Mouse (Mus musculus): ENCODE measurements at regions not wholly inside any gene's neighbourhood (a gene's known extent, or its start where the extent isn't known, plus 50 kb on each side); places are given as distances from the start of the nearest gene placed in this dataset.
"Not testable (repeated sequence)": the region's sequence is repeated elsewhere in the genome, so short reads cannot be mapped to it uniquely, and the experiment has no call there.

DNA sequence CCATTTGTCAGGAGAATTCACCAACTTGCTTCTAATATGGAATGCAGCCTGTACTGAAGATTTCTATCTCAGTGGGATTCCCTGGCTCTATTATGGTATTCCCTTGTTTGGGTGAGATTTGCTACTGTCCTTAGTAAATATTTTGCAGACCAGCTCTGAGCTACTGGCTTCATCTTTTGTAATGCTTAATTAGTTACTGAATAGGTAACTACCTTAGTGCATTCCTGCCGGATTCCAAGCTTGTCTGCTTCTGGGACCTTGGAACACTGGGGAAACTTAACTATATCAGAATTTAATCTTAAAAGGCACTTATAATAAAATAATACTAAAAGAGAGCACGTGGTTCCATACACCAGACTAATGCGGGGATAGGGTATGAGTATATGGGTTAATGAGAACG lies 257.4 kb downstream of the Antxr2 start:
- ATAC-seq (ENCODE audit: low FRiP score); H3K4me2 ChIP-seq; H3K36me3 ChIP-seq; H3K9me3 ChIP-seq (replicated peaks); H3K27me3 ChIP-seq (replicated peaks); H3K9ac ChIP-seq (replicated peaks); H3K4me1 ChIP-seq; H3K4me3 ChIP-seq (replicated peaks); H3K27ac ChIP-seq (replicated peaks): not testable (repeated sequence)
- WGBS: 73% methylated on average over 4 of the region's 4 CpGs

DNA sequence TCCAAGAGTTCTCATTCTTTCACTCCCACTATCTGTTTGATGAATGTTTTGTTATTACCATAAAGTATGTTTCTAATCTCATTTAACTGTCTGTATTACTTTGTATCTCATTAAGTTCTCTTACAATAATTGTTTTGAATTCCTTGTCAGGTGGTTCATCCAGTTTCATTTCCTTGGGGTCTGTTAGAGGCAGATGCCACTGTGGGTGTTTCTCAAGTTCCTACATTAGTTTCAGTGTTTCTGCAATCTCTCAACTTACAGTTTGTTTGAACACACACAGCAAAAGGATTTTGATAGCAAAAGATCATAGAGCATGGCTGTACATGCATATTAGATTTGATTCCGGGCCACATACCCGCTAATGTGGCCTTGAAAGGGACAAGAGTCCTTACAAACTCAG lies 280.5 kb upstream of the Gk2 start:
- WGBS: 93% methylated on average over 2 of the region's 2 CpGs
- no peaks in the 10 kb centered on the region for H3K27me3 ChIP-seq (replicated peaks)
- no peak overlapping the region for H3K9ac ChIP-seq (replicated peaks)
- H3K9me3 ChIP-seq (replicated peaks): no peaks in the 10 kb centered on the region
- no peak overlapping the region for H3K4me3 ChIP-seq (replicated peaks)
- no peak for ATAC-seq (ENCODE audit: low FRiP score)
- H3K4me2 ChIP-seq: no peak overlapping the region
- no peaks in the 10 kb centered on the region for H3K36me3 ChIP-seq
- no peak overlapping the region for H3K27ac ChIP-seq (replicated peaks)
- H3K4me1 ChIP-seq: no peaks in the 10 kb centered on the region

DNA sequence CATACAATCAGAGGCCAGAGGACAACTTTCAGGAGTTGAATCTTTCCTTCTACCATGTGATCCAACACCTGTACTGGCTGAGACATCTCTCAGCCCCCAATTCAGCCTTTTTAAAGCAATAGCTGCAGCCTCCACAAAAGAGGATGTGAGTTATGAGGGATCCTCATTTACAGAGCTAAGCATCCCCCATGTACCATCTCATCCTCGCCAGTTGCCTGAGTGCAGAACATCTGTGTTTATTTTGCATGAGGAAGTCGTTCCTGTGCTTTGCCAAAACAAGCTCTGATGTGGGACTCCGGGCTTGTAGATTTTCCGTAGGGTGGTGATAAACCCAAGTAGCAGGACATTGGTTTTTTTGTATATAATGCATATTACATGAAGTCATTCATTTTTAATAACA lies 274.1 kb upstream of the Gk2 start:
- no peaks in the 10 kb centered on the region for H3K9me3 ChIP-seq (replicated peaks)
- no peak overlapping the region for H3K9ac ChIP-seq (replicated peaks)
- ATAC-seq (ENCODE audit: low FRiP score): no peak
- no peak overlapping the region for H3K27ac ChIP-seq (replicated peaks)
- H3K27me3 ChIP-seq (replicated peaks): no peaks in the 10 kb centered on the region
- H3K4me1 ChIP-seq: no peaks in the 10 kb centered on the region
- no peak overlapping the region for H3K4me2 ChIP-seq
- no peak overlapping the region for H3K4me3 ChIP-seq (replicated peaks)
- H3K36me3 ChIP-seq: no peaks in the 10 kb centered on the region
- 67% methylated on average over 4 of the region's 4 CpGs for WGBS

DNA sequence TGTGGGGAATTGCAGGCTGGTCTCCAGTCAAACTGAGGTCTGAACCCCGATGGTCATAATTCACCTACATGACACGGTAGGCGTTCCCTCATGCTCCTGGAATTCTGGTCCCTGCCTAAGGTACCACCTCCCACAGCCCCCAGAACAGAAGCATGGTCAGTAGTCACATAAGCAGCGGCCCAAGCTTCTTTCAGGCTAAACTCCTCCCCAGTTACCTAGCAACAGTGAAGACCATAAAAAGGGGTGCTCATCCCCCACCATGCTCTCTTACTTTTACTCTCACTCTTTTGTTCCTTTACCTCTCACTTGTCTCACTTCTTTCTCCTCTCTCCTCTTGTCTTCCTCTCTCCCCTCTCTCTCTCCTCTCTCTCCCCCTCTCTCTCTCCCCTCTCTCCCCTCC lies 262.5 kb upstream of the Gk2 start:
- WGBS: 12% methylated on average over 4 of the region's 4 CpGs
- H3K9ac ChIP-seq (replicated peaks); H3K27me3 ChIP-seq (replicated peaks); H3K9me3 ChIP-seq (replicated peaks); H3K36me3 ChIP-seq; ATAC-seq (ENCODE audit: low FRiP score); H3K4me3 ChIP-seq (replicated peaks); H3K4me2 ChIP-seq; H3K4me1 ChIP-seq; H3K27ac ChIP-seq (replicated peaks): not testable (repeated sequence)

DNA sequence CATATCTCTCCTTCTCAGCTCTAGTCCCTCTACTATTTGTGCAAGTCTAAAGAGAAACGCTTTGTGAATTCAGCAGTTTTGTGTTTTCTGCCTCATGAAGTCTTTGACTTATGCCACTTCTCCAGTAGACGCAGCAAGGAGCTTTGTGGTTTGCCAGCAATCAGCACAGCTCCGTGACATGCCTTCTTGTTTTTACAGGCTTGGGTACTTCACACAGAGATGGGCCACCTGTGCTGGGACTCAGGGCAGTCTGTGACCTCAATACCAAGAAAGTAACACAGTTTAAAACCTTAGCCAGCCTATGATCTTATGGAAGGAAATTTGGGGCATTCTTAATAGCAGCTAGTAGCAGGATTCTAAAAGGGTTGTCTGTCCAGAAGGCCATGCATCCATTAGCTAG lies 248.4 kb upstream of the Gk2 start:
- no peak overlapping the region for H3K27ac ChIP-seq (replicated peaks)
- H3K4me2 ChIP-seq: no peak overlapping the region
- no peaks in the 10 kb centered on the region for H3K9me3 ChIP-seq (replicated peaks)
- no peaks in the 10 kb centered on the region for H3K27me3 ChIP-seq (replicated peaks)
- H3K4me3 ChIP-seq (replicated peaks): no peak overlapping the region
- no peak overlapping the region for H3K9ac ChIP-seq (replicated peaks)
- WGBS: 85% methylated on average over 3 of the region's 3 CpGs
- no peak for ATAC-seq (ENCODE audit: low FRiP score)
- no peaks in the 10 kb centered on the region for H3K36me3 ChIP-seq
- no peaks in the 10 kb centered on the region for H3K4me1 ChIP-seq

DNA sequence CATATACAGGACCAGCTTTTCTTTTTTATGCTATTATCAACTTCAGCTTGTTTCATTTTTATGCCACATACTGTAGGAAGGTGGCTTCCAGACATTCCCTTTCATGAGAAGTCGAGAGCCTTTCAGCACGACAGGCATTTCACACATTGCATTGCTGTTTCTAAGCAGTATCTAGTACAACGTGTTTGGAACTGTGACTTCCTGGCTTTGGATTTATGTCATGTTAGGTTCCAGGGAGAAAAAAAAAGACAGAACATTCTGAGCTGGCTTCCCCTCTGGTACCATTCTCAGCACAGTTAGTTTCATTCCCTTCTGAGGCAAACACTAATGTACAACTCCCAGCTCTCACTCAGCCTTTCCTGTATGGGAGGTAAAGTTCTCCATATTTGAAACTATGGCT lies 243.7 kb upstream of the Gk2 start:
- Histone ChIP-seq H3K9me3 (replicated peaks) (no peaks in the 10 kb centered on the region), H3K9ac (replicated peaks) (no peak overlapping the region), H3K36me3 (no peaks in the 10 kb centered on the region), H3K27me3 (replicated peaks) (no peaks in the 10 kb centered on the region), H3K27ac (replicated peaks) (no peak overlapping the region), H3K4me1 (no peaks in the 10 kb centered on the region), H3K4me3 (replicated peaks) (no peak overlapping the region), H3K4me2 (no peak overlapping the region)
- ATAC-seq (ENCODE audit: low FRiP score): no peak
- WGBS: 80% methylated on average over 3 of the region's 3 CpGs

DNA sequence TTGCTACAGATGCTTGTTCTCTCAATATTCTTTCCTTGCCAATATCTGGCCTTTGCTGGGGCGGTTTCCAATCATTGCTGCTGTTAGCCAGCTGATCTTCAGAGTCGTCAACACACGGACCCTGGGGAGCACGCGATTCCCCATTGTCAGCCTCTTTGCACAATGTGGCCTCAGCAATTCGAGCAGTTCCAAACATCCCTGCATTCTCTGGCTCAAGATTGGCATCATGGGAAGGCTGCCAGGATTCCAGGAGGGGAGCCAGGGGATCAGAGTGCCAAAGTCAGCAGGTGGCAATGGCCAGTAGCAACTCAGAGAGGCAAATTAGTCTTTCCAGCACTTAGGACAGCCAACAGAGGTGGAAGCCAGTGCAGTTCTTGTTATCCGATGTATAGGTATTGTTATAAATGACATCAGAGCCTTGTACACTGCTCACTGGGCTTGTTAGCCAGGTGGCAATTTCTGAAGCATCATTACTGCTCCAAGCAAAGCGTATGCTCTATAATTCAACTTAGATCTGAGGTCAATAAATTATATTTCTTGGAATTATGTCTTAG lies 240.8 kb upstream of the Gk2 start:
- Histone ChIP-seq H3K4me2 (no peak overlapping the region), H3K9me3 (replicated peaks) (no peaks in the 10 kb centered on the region), H3K4me1 (no peaks in the 10 kb centered on the region), H3K27ac (replicated peaks) (no peak overlapping the region), H3K36me3 (no peaks in the 10 kb centered on the region), H3K9ac (replicated peaks) (no peak overlapping the region), H3K4me3 (replicated peaks) (no peak overlapping the region), H3K27me3 (replicated peaks) (no peaks in the 10 kb centered on the region)
- ATAC-seq (ENCODE audit: low FRiP score): no peak
- 48% methylated on average over 8 of the region's 8 CpGs for WGBS

DNA sequence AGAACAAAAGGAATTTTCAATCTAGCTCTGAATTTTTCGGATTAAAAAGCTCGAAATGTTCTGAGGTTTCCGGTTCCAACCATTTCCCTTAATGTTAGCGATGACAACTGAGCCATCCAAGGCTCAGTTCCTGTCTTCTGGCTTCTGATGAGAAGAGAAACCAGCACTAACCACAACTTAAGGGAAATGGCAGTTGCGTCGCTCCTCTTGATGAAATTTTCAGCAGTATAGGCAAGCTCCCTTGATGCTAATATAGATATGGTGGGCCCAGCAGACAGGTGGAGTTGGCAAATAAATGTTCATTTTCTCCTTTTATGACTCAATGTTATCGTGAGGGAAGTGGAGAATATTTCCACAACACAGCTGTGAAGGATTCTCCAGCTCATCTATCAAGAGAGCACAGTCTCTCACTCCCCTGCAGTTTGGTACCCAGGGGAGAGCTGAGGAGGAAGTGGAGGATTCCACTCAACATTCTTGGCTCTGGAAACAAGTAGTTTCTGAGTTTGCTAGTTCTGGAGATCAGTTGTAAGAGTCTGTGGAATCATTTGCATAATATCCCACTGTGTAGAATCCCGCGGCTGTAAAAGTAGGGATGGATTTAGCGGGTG lies 236.6 kb upstream of the Gk2 start:
- Histone ChIP-seq H3K9me3 (replicated peaks) (no peaks in the 10 kb centered on the region), H3K4me3 (replicated peaks) (no peak overlapping the region), H3K4me2 (no peak overlapping the region), H3K27me3 (replicated peaks) (no peaks in the 10 kb centered on the region), H3K9ac (replicated peaks) (no peak overlapping the region), H3K36me3 (no peaks in the 10 kb centered on the region), H3K4me1 (no peaks in the 10 kb centered on the region), H3K27ac (replicated peaks) (no peak overlapping the region)
- no peak for ATAC-seq (ENCODE audit: low FRiP score)
- WGBS: 84% methylated on average over 10 of the region's 10 CpGs

DNA sequence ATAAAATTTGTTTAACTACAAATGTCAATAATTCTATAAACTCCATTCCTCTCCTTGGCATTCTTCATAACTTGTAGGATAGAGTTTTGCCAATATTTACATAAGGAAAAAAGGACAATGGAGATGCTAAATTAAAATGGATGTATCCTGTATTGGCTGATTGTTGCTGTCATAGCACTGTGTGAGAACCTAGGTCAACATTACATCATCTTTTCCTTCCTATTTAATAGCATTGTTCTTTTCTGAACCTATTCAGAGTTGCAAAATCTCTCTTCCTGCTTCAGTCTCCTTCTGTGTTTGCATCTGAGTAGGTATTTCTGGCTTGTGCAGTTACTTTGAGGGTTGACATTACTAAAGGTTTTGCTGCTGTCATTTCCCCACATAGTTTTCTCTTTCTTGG lies 228.6 kb upstream of the Gk2 start:
- no peak overlapping the region for H3K9ac ChIP-seq (replicated peaks)
- ATAC-seq (ENCODE audit: low FRiP score): no peak
- H3K4me3 ChIP-seq (replicated peaks): no peak overlapping the region
- H3K36me3 ChIP-seq: no peaks in the 10 kb centered on the region
- no peaks in the 10 kb centered on the region for H3K4me1 ChIP-seq
- no peaks in the 10 kb centered on the region for H3K27me3 ChIP-seq (replicated peaks)
- no peak overlapping the region for H3K4me2 ChIP-seq
- H3K9me3 ChIP-seq (replicated peaks): no peaks in the 10 kb centered on the region
- no peak overlapping the region for H3K27ac ChIP-seq (replicated peaks)

DNA sequence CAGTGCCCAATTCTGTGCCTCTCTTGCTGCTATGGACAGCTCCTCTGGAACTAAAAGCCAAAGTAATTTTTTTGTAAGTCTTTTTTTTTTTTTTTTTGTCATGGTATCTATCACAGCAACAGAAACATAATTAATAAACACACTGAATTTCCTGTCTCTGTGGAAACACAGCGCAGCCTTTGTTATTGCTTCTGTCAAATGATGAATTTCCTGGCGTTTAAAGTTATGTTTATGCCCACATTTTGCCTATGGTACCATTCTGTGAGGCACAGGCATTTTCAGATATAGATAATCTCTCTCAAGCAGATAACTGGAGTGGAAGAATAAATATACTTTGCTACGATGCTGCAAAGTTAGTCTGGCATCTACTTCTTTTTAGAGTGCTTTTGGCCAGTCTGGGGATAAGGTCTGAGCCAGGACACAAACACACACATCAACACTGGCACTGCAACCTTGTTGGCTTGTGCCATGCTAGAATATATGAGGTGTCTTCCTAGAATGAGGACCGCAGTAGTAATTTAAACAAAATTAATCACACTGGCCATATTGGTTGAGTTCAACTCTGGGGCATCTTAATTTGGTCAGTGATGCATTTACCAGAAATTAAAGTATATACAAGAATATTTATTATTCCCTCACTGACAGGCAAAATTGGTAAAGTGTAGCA lies 227.9 kb upstream of the Gk2 start:
- H3K27ac ChIP-seq (replicated peaks): no peak overlapping the region
- no peaks in the 10 kb centered on the region for H3K36me3 ChIP-seq
- no peaks in the 10 kb centered on the region for H3K27me3 ChIP-seq (replicated peaks)
- ATAC-seq (ENCODE audit: low FRiP score): no peak
- no peaks in the 10 kb centered on the region for H3K4me1 ChIP-seq
- no peak overlapping the region for H3K9ac ChIP-seq (replicated peaks)
- H3K9me3 ChIP-seq (replicated peaks): 0 out of 2 replicates have a peak, but pooled peaks cover 1% of the 10 kb centered on the region
- H3K4me3 ChIP-seq (replicated peaks): no peak overlapping the region
- no peak overlapping the region for H3K4me2 ChIP-seq
- 73% methylated on average over 4 of the region's 4 CpGs for WGBS

DNA sequence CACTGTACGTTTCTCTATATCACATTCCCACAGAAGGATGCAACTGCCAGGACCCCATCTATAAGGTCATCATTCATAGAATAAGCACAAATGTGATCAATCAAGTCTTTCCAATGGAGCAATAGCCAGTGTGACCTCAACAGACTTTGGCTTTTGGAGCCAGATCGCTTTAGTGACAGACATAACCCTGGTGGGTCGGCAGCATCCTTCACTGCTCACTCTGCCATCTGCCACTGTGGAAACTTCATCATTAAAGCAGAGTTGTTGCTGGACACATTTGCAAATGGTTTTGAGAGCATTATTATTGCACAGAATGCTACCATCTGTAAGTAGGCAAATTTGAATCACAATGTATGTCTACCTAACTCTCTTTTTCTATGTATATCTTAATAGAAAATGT lies 212.9 kb upstream of the Gk2 start:
- no peak for ATAC-seq (ENCODE audit: low FRiP score)
- Histone ChIP-seq H3K9me3 (replicated peaks) (no peaks in the 10 kb centered on the region), H3K4me2 (no peak overlapping the region), H3K27me3 (replicated peaks) (no peaks in the 10 kb centered on the region), H3K27ac (replicated peaks) (no peak overlapping the region), H3K9ac (replicated peaks) (no peak overlapping the region), H3K4me1 (no peaks in the 10 kb centered on the region), H3K4me3 (replicated peaks) (no peak overlapping the region), H3K36me3 (no peaks in the 10 kb centered on the region)
- WGBS: 68% methylated on average over 3 of the region's 3 CpGs

DNA sequence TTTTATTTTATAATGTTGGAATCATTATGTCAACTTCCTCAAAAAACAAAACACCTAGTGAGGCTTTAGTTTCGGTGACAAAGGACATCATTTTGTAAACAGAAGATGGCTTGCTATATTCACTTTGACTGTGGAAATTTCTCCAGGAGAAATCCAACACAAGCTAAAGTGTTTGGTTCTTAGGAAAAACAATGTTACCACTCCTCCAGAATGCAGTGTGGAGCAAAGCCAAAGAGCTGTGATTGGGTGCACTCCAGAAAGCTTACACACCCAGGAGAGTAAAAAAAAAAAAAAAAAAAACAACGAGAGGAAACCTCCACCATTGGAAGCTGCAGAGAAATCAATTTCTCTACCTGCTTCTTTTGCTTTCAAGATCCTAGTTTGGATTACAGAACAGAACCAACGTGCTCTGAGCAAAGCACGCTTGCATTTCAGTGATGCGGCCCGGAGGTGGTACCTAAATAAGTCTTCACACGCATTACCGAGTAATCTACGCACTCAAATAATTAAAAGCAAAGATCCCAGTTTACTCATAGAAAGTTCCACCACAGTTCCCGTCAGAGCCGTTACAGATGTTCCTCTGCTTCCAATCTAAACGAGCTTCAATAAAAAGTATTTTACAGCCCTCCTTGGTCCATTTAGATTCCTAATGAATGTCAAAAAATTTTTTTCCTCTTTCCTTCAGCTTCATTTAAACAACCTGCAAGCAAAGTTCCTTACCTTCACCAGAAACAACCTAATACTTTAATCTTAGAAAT lies 199.5 kb upstream of the Gk2 start:
- H3K36me3 ChIP-seq: no peaks in the 10 kb centered on the region
- no peak overlapping the region for H3K27ac ChIP-seq (replicated peaks)
- H3K4me2 ChIP-seq: no peak overlapping the region
- WGBS: 54% methylated on average over 12 of the region's 12 CpGs
- H3K9me3 ChIP-seq (replicated peaks): no peaks in the 10 kb centered on the region
- H3K4me3 ChIP-seq (replicated peaks): no peak overlapping the region
- H3K27me3 ChIP-seq (replicated peaks): no peaks in the 10 kb centered on the region
- H3K9ac ChIP-seq (replicated peaks): no peak overlapping the region
- ATAC-seq (ENCODE audit: low FRiP score): no peak
- no peaks in the 10 kb centered on the region for H3K4me1 ChIP-seq
